Mouse (Mus musculus) gastrocnemius, adult 8-10 months (tissue): ENCODE data around the gene Spred1. TPM values are rescaled to one million over a fixed set of nuclear protein-coding genes. Genes with fewer than 3 reads are reported as not detected.

Experiments used
- microRNA-seq: library from miRNA; unstranded; fragments of <30 nt; microRNA quantifications from one replicate; pipeline ENCODE4 v1.2.0, GENCODE M21; 2022
- total RNA-seq, 4 experiments: library from RNA; stranded (reverse); gene quantifications; 2 replicates each; pipeline ENCODE4 v1.2.4; 2022

Spred1 gene
- total RNA-seq, 4 experiments from 2014 or later, result 4.4 to 6.0 (median 5.2) TPM

Small RNA genes lying within 50 kb of the gene (microRNA-seq; reads per million reads assigned to microRNA genes)
- 417 reads per million, percentile 71 among the genes with 10 or more reads in this experiment for gene Mir674

Other genes with a start within 250 kb of the Spred1 start
- not detected for gene Tmco5, start 242.7 kb upstream of the Spred1 start, total RNA-seq
- 10 to 100 TPM; 19.3 to 22.4 (median 19.7) TPM for gene Fam98b, start 128.4 kb downstream of the Spred1 start, total RNA-seq
- under 1 TPM in 1 of 4 experiments, not detected in 3; 0.10 TPM for gene Rasgrp1, start 221.6 kb downstream of the Spred1 start, total RNA-seq